Mouse (Mus musculus) ovary, adult 2 months (tissue): ENCODE data around the gene Myadm. TPM values are rescaled to one million over a fixed set of nuclear protein-coding genes. Genes with fewer than 3 reads are reported as not detected.

Experiments
- polyA plus RNA-seq: library from polyadenylated mRNA; depleted of rRNA; stranded (reverse); fragments of >200 nt; gene quantifications from 2 replicates; pipeline ENCODE4 v1.2.3, GENCODE M21; 2012; rRNA removed

The Myadm gene
- polyA plus RNA-seq = 447 and 501 TPM in 2 replicates

DNA sequence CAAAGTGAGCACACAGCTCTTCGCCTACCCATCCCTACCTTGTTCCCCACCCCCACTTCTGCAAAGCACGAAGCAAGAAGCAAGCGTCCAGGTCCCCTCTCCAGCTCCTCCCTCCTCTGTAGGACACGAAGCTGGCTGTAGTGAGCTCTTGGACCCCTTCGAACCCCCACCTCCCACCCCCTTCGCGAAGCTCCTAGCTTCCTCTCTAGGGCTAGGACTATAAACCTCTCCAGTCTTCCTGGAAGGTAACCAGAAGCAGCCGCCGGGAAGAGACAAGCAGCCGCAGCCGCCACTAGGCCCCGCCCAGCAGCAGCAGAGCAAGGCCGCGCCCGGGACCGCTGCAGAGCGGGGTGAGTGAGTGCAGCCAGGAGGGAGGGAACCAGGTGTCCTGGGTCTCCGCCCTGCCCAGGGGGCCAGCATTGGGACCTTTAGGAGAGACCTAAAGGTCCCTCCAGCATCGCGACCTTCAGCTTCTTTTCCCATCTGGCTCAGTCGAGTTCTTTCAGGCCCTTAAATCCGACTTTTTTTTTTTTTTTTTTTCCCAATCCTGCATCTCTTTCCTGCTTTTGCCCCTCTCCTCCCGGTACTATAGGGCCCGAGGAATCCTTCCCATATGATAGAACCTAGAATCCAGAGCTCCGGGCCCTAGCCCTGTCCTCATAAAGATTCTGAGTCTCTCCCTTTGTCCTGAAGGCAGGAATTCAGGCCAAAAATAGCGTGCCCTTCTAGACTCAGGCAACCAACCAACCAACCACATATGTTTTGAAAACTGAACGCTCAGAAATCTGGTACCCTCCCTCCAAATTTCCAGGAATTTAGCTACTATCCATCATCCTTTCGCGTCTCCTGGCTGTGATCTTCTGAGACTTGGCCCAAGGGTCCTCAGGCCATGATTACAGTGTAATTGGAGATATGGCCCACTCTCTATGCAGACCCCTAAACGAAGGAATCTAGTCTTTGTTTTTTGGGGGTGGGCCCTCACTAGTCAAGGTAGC, at the start of gene Myadm, which contains the start of gene Prkcg:
TSS of gene Myadm (plus strand) at position 105 of the 995 bp plus-strand sequence.
TSS of gene Prkcg (plus strand) at position 204 of the 995 bp plus-strand sequence.

DNA sequence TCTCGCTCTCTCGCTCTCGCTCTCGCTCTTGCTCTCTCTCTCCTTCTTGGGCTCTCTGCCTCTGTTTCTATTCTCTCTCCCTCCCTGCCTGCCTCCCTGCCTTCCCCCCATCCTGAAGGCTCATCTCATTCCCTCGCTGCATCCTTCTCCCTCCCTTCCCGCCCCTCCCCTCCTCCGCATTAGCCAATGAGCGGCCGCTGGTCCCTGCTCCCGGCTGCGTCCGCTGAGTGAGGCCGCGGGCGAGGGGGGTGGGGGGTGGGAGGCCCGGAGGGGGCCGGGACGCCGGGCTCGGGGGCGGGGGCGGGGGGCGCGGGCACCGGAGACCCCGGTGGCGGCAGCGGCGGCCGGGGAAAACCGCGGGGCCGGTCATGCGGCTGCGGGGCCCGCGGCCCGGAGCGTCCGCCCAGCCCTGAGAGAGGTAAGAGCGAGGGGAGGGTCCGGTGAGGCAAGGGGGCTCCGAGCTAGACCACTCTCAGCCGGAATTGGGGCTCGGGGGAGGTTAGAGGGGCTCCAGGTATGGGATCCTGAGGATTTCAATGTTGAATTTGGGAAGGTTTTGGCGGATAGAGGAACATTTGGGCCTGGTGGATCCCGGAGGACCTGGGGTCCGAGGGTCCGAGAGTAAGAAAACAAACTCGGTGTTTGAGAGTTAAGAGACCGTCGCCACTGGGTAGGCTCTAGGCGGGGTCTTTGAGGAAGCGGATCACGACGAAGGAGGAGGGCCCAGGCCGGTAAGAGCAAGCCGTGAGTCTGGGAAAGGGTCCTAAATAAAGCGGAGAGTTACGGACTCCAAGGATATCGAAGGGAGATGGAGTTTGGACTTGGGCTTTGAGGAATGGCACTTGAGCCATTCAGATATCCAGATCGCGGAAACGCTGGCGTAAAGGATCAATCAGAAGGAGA, 44.0 kb downstream of the Myadm start, which contains the start of gene Cacng7:
TSS of gene Cacng7 (plus strand) at position 337 of the 903 bp plus-strand sequence.

Other genes starting within 250 kb of the Myadm start
- gene AU018091, start 119.9 kb upstream of the Myadm start, polyA plus RNA-seq = 0.12 and 0.18 TPM in 2 replicates
- 0.06 and 0.12 TPM in 2 replicates for gene Nlrp12, start 39.3 kb upstream of the Myadm start, polyA plus RNA-seq
- gene Prkcg, start 99 bp downstream of the Myadm start, polyA plus RNA-seq = 1.6 and 2.3 TPM in 2 replicates
- 18.7 and 19.6 TPM in 2 replicates for gene Cacng7, start 43.9 kb downstream of the Myadm start, polyA plus RNA-seq
- 1.5 and 1.9 TPM in 2 replicates for gene Cacng8, start 101.6 kb downstream of the Myadm start, polyA plus RNA-seq
- 0.32 and 0.77 TPM in 2 replicates for gene Cacng6, start 135.1 kb downstream of the Myadm start, polyA plus RNA-seq
- not detected in 2 replicates for gene Tarm1, start 213.5 kb downstream of the Myadm start, polyA plus RNA-seq